Mouse (Mus musculus) cerebellum, postnatal 4 days (tissue): ENCODE measurements at regions not wholly inside any gene's neighbourhood (a gene's known extent, or its start where the extent isn't known, plus 50 kb on each side); places are given as distances from the start of the nearest gene placed in this dataset.

Experiments used
- DNase-seq, 2 experiments: peaks; one replicate each; pipeline ENCODE4 v3.0.0; 2022; ENCODE audit warnings: low spot score in 2 of 2, mixed read lengths in 1 of 2

GRCm38 (mm10) chr5:111835737-111836667 lies 102.3 kb downstream of the Gm26897 start:
- DNase-seq, result no peak

- DNase-seq, result no peak
These were observed 103.0 kb downstream of the Gm26897 start for GRCm38 (mm10) chr5:111836668-111837234.

GRCm38 (mm10) chr5:111842461-111842860 lies 108.7 kb downstream of the Gm26897 start:
- no peak for DNase-seq

- no peak for DNase-seq
These were observed 110.0 kb downstream of the Gm26897 start for GRCm38 (mm10) chr5:111843622-111844239.

GRCm38 (mm10) chr5:111844528-111844927 lies 110.8 kb downstream of the Gm26897 start:
- no peak for DNase-seq

- DNase-seq, result no peak
These were observed 115.2 kb downstream of the Gm26897 start for GRCm38 (mm10) chr5:111848917-111849316.

GRCm38 (mm10) chr5:111852682-111853081 lies 119.0 kb downstream of the Gm26897 start:
- no peak for DNase-seq

- DNase-seq, result no peak
These were observed 121.6 kb downstream of the Gm26897 start for GRCm38 (mm10) chr5:111855366-111855765.

GRCm38 (mm10) chr5:111857200-111857599 lies 123.5 kb downstream of the Gm26897 start:
- DNase-seq, result no peak

GRCm38 (mm10) chr5:111860436-111860835 lies 126.7 kb downstream of the Gm26897 start:
- no peak for DNase-seq

- no peak for DNase-seq
These were observed 128.6 kb downstream of the Gm26897 start for GRCm38 (mm10) chr5:111862331-111862730.

GRCm38 (mm10) chr5:111863922-111864321 lies 130.2 kb downstream of the Gm26897 start:
- no peak for DNase-seq

- DNase-seq, result no peak
These were observed 130.9 kb downstream of the Gm26897 start for GRCm38 (mm10) chr5:111864606-111865005.

GRCm38 (mm10) chr5:111869011-111869410 lies 135.3 kb downstream of the Gm26897 start:
- no peak for DNase-seq

GRCm38 (mm10) chr5:111877165-111877793 lies 143.6 kb downstream of the Gm26897 start:
- DNase-seq, result no peak

- DNase-seq, result no peak
These were observed 145.3 kb downstream of the Gm26897 start for GRCm38 (mm10) chr5:111879044-111879443.

GRCm38 (mm10) chr5:111880268-111880667 lies 146.5 kb downstream of the Gm26897 start:
- no peak for DNase-seq

- DNase-seq, result no peak
These were observed 147.8 kb downstream of the Gm26897 start for GRCm38 (mm10) chr5:111881517-111881916.

- no peak for DNase-seq
These were observed 153.6 kb downstream of the Gm26897 start for GRCm38 (mm10) chr5:111887281-111887680.

- no peak for DNase-seq
These were observed 157.1 kb downstream of the Gm26897 start for GRCm38 (mm10) chr5:111890800-111891199.

GRCm38 (mm10) chr5:111891261-111891693 lies 157.6 kb downstream of the Gm26897 start:
- DNase-seq, result no peak

- DNase-seq, result no peak
These were observed 159.2 kb downstream of the Gm26897 start for GRCm38 (mm10) chr5:111892956-111893355.
